Mouse (Mus musculus): Measurements from ENCODE around the gene Rere. TPM values are rescaled to one million over a fixed set of nuclear protein-coding genes. Genes with fewer than 3 reads are reported as not detected.

Rere gene
- polyA plus RNA-seq, 1 experiment from 2014 or later = 8.3 TPM

DNA sequence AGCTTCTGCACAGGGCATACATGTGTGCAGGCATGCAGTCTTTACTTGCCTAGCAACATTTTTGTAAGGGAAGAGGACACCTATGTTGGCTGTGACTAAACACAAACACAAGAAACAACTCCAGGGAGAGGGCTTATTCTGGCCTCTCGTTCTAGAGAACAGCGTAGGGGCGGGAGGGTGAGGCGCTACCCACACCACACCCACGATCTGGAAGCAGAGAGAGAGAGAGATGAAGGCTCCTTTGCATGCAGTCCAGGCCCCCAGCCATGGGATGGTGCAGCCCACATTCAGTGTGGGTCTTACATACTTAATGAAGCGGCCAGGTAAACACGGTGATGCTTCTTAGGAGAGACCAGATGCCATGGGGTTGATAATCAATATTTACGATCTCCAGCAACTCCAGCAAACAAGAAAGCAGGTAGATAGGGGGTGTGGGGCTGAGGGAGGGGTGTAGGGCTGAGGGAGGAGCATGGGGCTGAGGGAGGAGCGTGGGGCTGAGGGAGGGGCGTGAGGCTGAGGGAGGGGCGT is 371.7 kb downstream of the Rere start:
- Histone ChIP-seq H3K9me3 (ENCODE audit: control insufficient read depth, low read length) (no peaks in the 10 kb centered on the region), H3K9ac (ENCODE audit: low read length) (no peak overlapping the region), H3K27me3 (ENCODE audit: control insufficient read depth, insufficient read depth, low read length) (no peaks in the 10 kb centered on the region), H3K36me3 (ENCODE audit: control insufficient read depth, insufficient read depth, low read length) (no peaks in the 10 kb centered on the region), H3K27ac (replicated peaks) (no peak overlapping the region), H3K4me2 (replicated peaks; ENCODE audit: low read depth) (no peak overlapping the region), H3K4me3 (ENCODE audit: low read depth, low read length) (no peak overlapping the region), H3K4me1 (replicated peaks; ENCODE audit: control insufficient read depth, insufficient read depth) (no peaks in the 10 kb centered on the region)
- DNase-seq (ENCODE audit: low spot score) (no peak), ATAC-seq (ENCODE audit: low FRiP score, low TSS enrichment) (peak; percentile 24; the same call in 1 of the 2 replicates)
- TF ChIP-seq CTCF (IDR thresholded peaks at IDR 0.05; ENCODE audit: low read depth) = no peak
- TF ChIP-seq EP300 (optimal IDR thresholded peaks at IDR 0.05) = no peak
- 36% methylated on average over 10 of the region's 11 CpGs for WGBS

DNA sequence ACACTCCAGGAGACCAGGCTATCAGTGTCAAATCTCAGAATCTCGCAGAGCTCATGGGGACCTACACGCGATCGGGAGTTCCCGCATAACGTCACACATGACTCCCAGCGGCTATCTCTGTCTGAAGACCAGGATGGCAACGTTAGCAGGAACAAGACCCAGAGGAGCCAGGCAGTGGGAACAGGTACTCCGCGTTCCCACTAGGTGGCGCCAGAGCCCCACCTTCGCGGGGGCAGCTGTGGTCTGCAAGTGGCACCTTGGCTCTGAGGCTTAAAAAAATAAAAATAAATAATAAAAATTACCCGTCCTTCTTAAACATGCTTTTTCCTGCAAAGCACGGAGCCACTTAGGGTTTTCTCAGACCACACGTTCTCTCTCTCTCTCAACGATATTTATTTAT is 374.5 kb downstream of the Rere start:
- ATAC-seq (ENCODE audit: low FRiP score, low TSS enrichment) (peak; percentile 79), DNase-seq (ENCODE audit: low spot score) (peak; percentile 89)
- 5% methylated on average over 17 of the region's 17 CpGs for WGBS
- no peak overlapping the region for H3K4me3 ChIP-seq (ENCODE audit: low read depth, low read length)
- no peaks in the 10 kb centered on the region for H3K4me1 ChIP-seq (replicated peaks; ENCODE audit: control insufficient read depth, insufficient read depth)
- TF ChIP-seq EP300 (optimal IDR thresholded peaks at IDR 0.05) (no peak), CTCF (IDR thresholded peaks at IDR 0.05; ENCODE audit: low read depth) (peak; percentile 98)
- H3K27me3 ChIP-seq (ENCODE audit: control insufficient read depth, insufficient read depth, low read length) = no peaks in the 10 kb centered on the region
- H3K27ac ChIP-seq (replicated peaks) = no peak overlapping the region
- H3K4me2 ChIP-seq (replicated peaks; ENCODE audit: low read depth) = no peak overlapping the region
- no peak overlapping the region for H3K9ac ChIP-seq (ENCODE audit: low read length)
- H3K9me3 ChIP-seq (ENCODE audit: control insufficient read depth, low read length) = no peaks in the 10 kb centered on the region
- no peaks in the 10 kb centered on the region for H3K36me3 ChIP-seq (ENCODE audit: control insufficient read depth, insufficient read depth, low read length)

DNA sequence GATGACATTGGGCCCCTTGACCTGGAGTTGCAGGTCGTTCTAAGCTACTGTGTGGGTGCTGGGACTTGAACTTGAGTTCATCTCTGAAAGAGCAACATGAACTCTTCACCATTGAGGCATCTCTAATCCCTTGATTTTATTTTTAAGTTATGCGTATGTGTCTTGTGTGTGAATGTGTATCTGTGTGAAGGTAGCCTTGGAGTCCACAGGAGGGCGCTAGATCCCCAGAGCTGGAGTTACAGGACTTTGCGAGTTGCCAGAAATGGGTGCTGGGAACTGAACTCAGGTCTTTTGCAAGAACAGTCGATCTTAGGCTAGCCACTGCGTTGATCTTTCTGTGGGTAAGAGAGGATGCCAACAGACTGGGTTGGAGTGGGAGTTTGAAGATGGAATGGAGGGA is 375.1 kb downstream of the Rere start:
- WGBS = 87% methylated on average over 6 of the region's 6 CpGs
- no peak for DNase-seq (ENCODE audit: low spot score)
- no peak overlapping the region for H3K4me2 ChIP-seq (replicated peaks; ENCODE audit: low read depth)
- no peak overlapping the region for H3K27ac ChIP-seq (replicated peaks)
- no peaks in the 10 kb centered on the region for H3K27me3 ChIP-seq (ENCODE audit: control insufficient read depth, insufficient read depth, low read length)
- no peaks in the 10 kb centered on the region for H3K36me3 ChIP-seq (ENCODE audit: control insufficient read depth, insufficient read depth, low read length)
- TF ChIP-seq CTCF (IDR thresholded peaks at IDR 0.05; ENCODE audit: low read depth) = peak; percentile 57
- no peak for TF ChIP-seq EP300 (optimal IDR thresholded peaks at IDR 0.05)
- H3K4me1 ChIP-seq (replicated peaks; ENCODE audit: control insufficient read depth, insufficient read depth) = no peaks in the 10 kb centered on the region
- no peaks in the 10 kb centered on the region for H3K9me3 ChIP-seq (ENCODE audit: control insufficient read depth, low read length)
- no peak overlapping the region for H3K9ac ChIP-seq (ENCODE audit: low read length)
- 0 out of 2 replicates have a peak, but pooled peaks have one; percentile 9 for ATAC-seq (ENCODE audit: low FRiP score, low TSS enrichment)
- H3K4me3 ChIP-seq (ENCODE audit: low read depth, low read length) = no peak overlapping the region

DNA sequence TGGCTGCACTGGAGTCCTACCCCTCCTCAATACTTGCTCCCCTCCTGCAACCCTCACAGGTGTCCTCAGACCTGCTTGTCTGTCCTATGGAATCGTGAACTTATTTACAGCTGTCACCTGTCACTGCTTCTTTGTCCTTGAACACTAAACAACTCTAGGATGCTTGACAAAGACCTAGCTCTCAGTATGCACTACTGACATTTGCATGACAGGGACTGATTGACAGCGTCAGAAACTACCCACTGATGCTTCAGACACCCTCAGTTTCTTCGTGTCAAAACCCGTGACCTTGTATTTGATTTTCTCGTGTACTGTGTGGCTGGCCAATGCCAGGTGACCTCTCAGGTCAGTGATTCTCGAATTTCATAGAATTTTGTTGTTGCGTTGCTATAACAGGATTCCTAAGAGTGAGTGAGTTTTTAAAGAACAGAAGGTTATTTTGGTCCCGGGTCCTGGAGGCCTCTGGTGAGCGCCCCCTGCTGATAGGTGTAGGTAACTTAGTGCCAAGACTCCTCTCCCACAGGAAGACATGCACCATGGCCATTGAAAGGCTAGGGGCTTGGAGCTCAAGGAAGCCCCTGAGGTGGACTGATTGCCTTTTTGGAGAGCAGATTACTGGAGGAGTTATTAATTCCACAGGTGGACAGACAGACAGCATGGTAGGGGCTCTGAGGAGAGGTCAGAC is 378.6 kb downstream of the Rere start:
- H3K4me1 ChIP-seq (replicated peaks; ENCODE audit: control insufficient read depth, insufficient read depth) = no peaks in the 10 kb centered on the region
- H3K9ac ChIP-seq (ENCODE audit: low read length) = no peak overlapping the region
- WGBS = 69% methylated on average over 9 of the region's 9 CpGs
- H3K9me3 ChIP-seq (ENCODE audit: control insufficient read depth, low read length) = no peaks in the 10 kb centered on the region
- TF ChIP-seq EP300 (optimal IDR thresholded peaks at IDR 0.05) (no peak), CTCF (IDR thresholded peaks at IDR 0.05; ENCODE audit: low read depth) (peak; percentile 52)
- no peak overlapping the region for H3K4me3 ChIP-seq (ENCODE audit: low read depth, low read length)
- no peak for DNase-seq (ENCODE audit: low spot score)
- H3K27ac ChIP-seq (replicated peaks) = no peak overlapping the region
- ATAC-seq (ENCODE audit: low FRiP score, low TSS enrichment) = no peak
- H3K4me2 ChIP-seq (replicated peaks; ENCODE audit: low read depth) = no peak overlapping the region
- no peaks in the 10 kb centered on the region for H3K36me3 ChIP-seq (ENCODE audit: control insufficient read depth, insufficient read depth, low read length)
- no peaks in the 10 kb centered on the region for H3K27me3 ChIP-seq (ENCODE audit: control insufficient read depth, insufficient read depth, low read length)

DNA sequence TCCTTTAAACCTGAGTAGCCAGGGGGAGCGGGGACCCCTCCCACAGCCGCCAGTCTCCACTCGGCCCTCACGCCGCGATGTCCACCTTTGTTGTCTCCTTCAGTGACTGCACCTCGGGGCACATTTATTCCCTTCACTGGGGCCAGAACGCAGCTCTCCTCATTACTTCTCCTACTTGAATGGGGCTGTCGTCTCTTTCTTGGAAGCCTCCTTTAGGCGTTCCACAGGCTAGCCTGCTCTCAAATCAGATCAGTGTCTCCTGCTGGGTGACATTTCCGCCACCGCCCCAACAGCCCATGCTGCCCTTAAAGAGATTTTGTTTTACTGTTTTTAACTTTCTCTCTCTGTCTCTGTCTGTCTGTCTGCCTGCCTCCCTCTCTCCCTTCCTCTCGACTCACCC is 380.4 kb downstream of the Rere start:
- Histone ChIP-seq H3K9ac (ENCODE audit: low read length) (peak overlapping the region; percentile 47), H3K36me3 (ENCODE audit: control insufficient read depth, insufficient read depth, low read length) (no peaks in the 10 kb centered on the region), H3K4me1 (replicated peaks; ENCODE audit: control insufficient read depth, insufficient read depth) (no peaks in the 10 kb centered on the region), H3K4me2 (replicated peaks; ENCODE audit: low read depth) (peak overlapping the region; percentile 37), H3K27ac (replicated peaks) (no peak overlapping the region), H3K4me3 (ENCODE audit: low read depth, low read length) (peak overlapping the region; percentile 1; the same call in 1 of the 2 replicates), H3K9me3 (ENCODE audit: control insufficient read depth, low read length) (no peaks in the 10 kb centered on the region), H3K27me3 (ENCODE audit: control insufficient read depth, insufficient read depth, low read length) (no peaks in the 10 kb centered on the region)
- 15% methylated on average over 13 of the region's 13 CpGs for WGBS
- ATAC-seq (ENCODE audit: low FRiP score, low TSS enrichment) = no peak
- no peak for DNase-seq (ENCODE audit: low spot score)
- TF ChIP-seq EP300 (optimal IDR thresholded peaks at IDR 0.05) (no peak), CTCF (IDR thresholded peaks at IDR 0.05; ENCODE audit: low read depth) (no peak)

DNA sequence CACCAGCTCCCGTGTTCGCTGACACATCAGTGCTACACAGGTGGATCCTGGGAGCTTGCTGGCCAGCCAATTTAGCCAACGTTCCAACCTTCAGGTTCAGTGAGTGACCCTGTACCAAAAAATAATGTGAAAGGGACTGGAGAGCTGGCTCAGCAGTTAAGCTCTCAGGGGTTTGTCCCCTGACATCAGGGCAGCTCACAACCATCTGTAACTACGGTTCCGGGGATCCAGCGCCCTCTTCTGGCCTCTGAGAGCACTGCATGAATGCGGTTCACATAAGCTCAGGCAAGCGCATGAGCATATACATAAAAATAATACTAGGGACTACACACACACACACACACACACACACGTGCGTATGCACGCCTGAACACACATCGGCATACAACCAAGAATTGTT is 381.7 kb downstream of the Rere start:
- no peak overlapping the region for H3K4me2 ChIP-seq (replicated peaks; ENCODE audit: low read depth)
- 55% methylated on average over 12 of the region's 12 CpGs for WGBS
- ATAC-seq (ENCODE audit: low FRiP score, low TSS enrichment) (0 out of 2 replicates have a peak, but pooled peaks have one; percentile 35), DNase-seq (ENCODE audit: low spot score) (peak; percentile 62)
- no peak overlapping the region for H3K27ac ChIP-seq (replicated peaks)
- H3K9ac ChIP-seq (ENCODE audit: low read length) = no peak overlapping the region
- TF ChIP-seq EP300 (optimal IDR thresholded peaks at IDR 0.05) = no peak
- peak; percentile 72 for TF ChIP-seq CTCF (IDR thresholded peaks at IDR 0.05; ENCODE audit: low read depth)
- no peak overlapping the region for H3K4me3 ChIP-seq (ENCODE audit: low read depth, low read length)
- no peaks in the 10 kb centered on the region for H3K27me3 ChIP-seq (ENCODE audit: control insufficient read depth, insufficient read depth, low read length)
- H3K4me1 ChIP-seq (replicated peaks; ENCODE audit: control insufficient read depth, insufficient read depth) = no peaks in the 10 kb centered on the region
- H3K36me3 ChIP-seq (ENCODE audit: control insufficient read depth, insufficient read depth, low read length) = no peaks in the 10 kb centered on the region
- no peaks in the 10 kb centered on the region for H3K9me3 ChIP-seq (ENCODE audit: control insufficient read depth, low read length)
